Mouse (Mus musculus) MEL (cell line): ENCODE results near the gene Pick1.

ENCODE experiments used
- CHD1 ChIP-seq: IDR thresholded peaks from 2 replicates; pipeline ENCODE4 v1.6.1; 2012; ENCODE audit warnings: low read depth, mild to moderate bottlenecking, inconsistent platforms, low read length, improper control_type of control experiment
- CTCF ChIP-seq, 3 experiments: IDR thresholded peaks in 2 of 3; conservative IDR thresholded peaks in 1 of 3; 2 replicates each; pipeline ENCODE4 v1.5.1; 2011 to 2012; ENCODE audit warnings: low read length in 3 of 3, low read depth in 2 of 3, mild to moderate bottlenecking in 2 of 3, improper control_type of control experiment in 1 of 3, inconsistent platforms in 1 of 3, mixed read lengths in 1 of 3, moderate library complexity in 1 of 3; ENCODE audit not compliant: control insufficient read depth in 1 of 3, insufficient read depth in 1 of 3, poor library complexity in 1 of 3, severe bottlenecking in 1 of 3
- EP300 ChIP-seq, 2 experiments: IDR thresholded peaks; 2 replicates each; pipeline ENCODE4 v1.6.1; 2011; ENCODE audit warnings: improper control_type of control experiment in 2 of 2, low read length in 2 of 2, low read depth in 1 of 2, mild to moderate bottlenecking in 1 of 2
- POLR2A ChIP-seq, 2 experiments: IDR thresholded peaks; 2 replicates each; pipeline ENCODE4 v1.6.1; 2011 to 2012; ENCODE audit warnings: low read length in 2 of 2, mild to moderate bottlenecking in 2 of 2, control low read depth in 1 of 2, improper control_type of control experiment in 1 of 2, low read depth in 1 of 2, moderate library complexity in 1 of 2; ENCODE audit not compliant: control insufficient read depth in 1 of 2, insufficient read depth in 1 of 2, poor library complexity in 1 of 2
- SMC3 ChIP-seq: IDR thresholded peaks from 2 replicates; pipeline ENCODE4 v1.6.1; 2011; ENCODE audit warnings: low read depth, low read length, improper control_type of control experiment
- TAL1 ChIP-seq: IDR thresholded peaks from 2 replicates; pipeline ENCODE4 v1.6.1; 2012; ENCODE audit warnings: mild to moderate bottlenecking, inconsistent platforms, low read length, moderate library complexity, mixed read lengths
- ZC3H11A ChIP-seq: IDR thresholded peaks from 2 replicates; pipeline ENCODE4 v1.6.1; 2012; ENCODE audit warnings: low read depth, mild to moderate bottlenecking, inconsistent platforms, low read length, improper control_type of control experiment

- no peak for TF ChIP-seq EP300 (IDR thresholded peaks at IDR 0.05; ENCODE audit: low read depth in 1 of 2, low read length in 2 of 2)
- no peak for TF ChIP-seq CHD1
- TF ChIP-seq TAL1, result no peak
- TF ChIP-seq CTCF (IDR thresholded peaks at IDR 0.05 in 2 of 3, conservative IDR thresholded peaks at IDR 0.05 in 1 of 3; ENCODE audit: control insufficient read depth in 1 of 3, insufficient read depth in 1 of 3, low read depth in 2 of 3, low read length in 3 of 3, poor library complexity in 1 of 3, severe bottlenecking in 1 of 3), result no peak
- no peak for TF ChIP-seq ZC3H11A
- TF ChIP-seq SMC3, result no peak
- TF ChIP-seq POLR2A (IDR thresholded peaks at IDR 0.05; ENCODE audit: control insufficient read depth in 1 of 2, insufficient read depth in 1 of 2, low read depth in 1 of 2, low read length in 2 of 2, poor library complexity in 1 of 2), result no peak
Measured at GRCm38 (mm10) chr15:79242574-79243233, 13.7 kb downstream of the Pick1 start.
